Mouse (Mus musculus) regulatory T cell (primary cell): ENCODE measurements around the gene Cd274.
"Not testable (repeated sequence)": the region's sequence is repeated elsewhere in the genome, so short reads cannot be mapped to it uniquely, and the experiment has no call there.

Experiments used
- in situ Hi-C: fragments of 300-600 bp; cut with MboI, MseI; formaldehyde crosslinking; loops from one replicate; pipeline ENCODE4 v1.15.1; 2025; ENCODE audit warnings: high pct_unique_total_duplicates

Cd274 gene

DNA sequence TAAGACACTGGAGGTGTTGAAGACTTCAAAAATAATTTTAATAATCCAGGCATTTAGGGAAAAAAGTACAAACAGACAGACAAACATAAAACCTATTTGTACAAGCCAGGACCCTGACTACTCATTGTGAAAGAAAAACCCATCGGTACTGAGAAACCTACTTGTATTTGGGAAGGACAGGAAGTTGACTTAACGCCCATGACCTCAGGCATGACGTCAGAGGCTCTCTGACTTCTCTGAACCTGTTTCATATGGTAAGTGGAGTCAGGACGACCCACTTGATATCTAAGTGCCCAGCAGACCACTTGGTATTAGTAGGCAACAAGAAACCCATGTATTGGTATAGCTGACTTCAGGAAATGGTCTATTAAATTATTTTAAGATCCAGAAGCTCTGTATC lies 24.0 kb downstream of the Cd274 start:
- in situ Hi-C loops: no loop called here

DNA sequence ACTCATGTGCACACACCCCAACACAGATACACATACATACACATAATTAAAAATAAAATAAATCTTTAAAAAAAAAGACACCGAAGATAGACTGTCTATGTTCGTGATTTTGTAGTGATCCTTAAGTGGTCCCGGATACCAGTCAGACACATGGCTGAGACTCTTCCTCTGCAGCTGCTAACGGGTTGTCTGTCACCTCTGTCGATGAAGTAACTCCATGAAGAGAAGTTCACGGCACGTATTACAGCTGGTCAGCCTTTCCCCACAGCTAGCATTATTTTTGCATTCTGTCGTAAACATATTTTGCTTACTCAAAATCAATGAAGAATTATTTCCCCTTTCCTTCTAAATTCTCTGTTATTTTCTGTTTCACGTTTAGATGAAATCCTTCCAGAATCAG lies 26.1 kb downstream of the Cd274 start:
- in situ Hi-C loops: no loop called here

DNA sequence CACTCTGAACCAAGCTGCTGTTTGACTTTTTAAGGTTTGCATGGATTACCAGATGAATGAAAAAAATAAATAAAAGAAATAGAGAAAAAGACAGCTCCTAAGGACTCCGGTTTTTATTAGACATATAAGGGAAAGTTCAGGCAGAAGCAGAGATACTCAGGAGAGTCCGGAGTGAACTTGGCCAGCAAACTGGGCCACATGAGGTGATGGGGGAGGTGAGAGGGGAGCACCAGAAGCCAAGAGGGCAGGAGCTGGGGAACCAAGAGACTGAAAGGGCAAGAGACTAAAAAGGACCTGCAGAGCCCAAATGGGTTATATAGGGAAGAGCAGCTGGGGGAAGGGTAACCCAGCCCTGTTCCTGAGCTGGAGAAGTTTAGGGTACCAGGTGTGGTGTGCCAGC lies 27.5 kb downstream of the Cd274 start:
- in situ Hi-C loops: no loop called here

DNA sequence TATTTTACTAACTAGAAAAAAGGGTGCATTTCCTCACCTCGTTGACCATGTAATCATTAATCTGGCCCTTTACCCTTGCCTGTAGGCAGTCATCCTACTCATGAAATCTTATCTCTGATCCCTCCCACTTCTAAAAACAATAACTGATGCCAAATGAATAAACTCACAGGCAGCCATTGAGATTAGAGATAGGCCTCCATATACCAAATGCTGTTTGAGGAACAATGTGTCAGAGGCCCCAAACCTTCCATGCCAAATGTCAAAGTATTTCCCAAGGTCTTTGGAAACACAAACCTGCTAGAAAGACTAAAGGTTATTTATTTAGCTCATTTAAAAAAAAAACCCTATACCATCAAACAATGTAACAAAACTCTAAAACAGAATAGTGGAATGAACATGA lies 29.1 kb downstream of the Cd274 start:
- in situ Hi-C loops: no loop called here

DNA sequence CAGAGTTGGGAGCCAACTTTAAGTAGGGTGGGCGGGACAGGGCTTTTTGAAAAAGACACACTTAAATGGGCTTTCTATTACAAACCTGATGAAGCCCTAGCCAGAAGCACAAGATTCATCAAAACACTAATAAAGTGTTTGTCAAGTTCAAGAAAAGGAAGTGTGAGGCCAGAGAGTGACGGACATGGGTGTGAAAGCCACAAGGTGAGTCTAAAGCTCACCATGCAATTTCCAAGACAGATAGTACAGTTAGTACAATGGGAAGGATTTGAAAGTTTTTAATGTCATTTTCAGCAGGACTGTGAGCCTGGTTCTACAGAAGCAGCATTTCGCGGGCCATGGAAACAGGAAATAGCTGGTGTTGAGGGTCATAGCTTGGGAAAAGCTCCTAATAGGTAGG lies 32.5 kb downstream of the Cd274 start:
- in situ Hi-C loops: no loop called here

DNA sequence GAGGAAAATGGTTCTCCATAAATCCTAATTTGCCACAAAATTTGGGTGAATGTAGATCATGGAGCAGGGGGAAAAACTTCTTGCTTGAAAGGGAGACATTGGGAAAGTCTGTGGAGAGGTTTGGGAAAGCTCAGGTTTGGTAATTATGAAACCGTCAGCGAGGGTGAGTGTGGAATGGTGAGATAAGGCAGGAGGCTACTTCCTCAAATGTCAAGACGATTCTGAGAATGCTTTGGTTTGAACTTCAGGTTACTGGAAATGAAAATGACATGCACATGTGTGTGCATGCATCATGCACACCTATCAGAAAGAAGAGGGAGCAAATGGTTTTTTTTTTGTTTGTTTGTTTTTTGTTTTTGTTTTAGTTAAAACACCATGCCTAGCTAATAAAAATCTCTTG lies 33.2 kb downstream of the Cd274 start:
- in situ Hi-C loops: no loop called here

DNA sequence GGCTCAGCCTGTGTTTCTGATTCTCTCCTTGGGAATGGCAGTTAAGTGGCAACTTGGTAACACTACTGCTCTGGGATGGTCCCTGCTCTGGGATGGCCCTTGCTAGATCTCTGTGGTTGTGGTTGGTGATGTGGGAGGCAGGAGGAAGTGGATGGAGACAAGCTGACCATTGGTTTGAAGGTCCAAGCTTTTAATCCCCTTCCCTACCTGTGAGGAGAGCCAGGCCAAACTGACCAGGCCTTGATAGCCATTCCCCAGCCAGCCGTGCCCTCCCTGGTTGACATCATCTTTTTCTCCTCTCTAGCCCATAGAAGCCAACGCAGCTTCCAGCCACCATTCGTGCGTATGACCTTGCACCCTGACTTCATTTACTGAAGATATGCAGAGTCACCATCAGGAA lies 35.4 kb downstream of the Cd274 start:
- in situ Hi-C loops: no loop called here

DNA sequence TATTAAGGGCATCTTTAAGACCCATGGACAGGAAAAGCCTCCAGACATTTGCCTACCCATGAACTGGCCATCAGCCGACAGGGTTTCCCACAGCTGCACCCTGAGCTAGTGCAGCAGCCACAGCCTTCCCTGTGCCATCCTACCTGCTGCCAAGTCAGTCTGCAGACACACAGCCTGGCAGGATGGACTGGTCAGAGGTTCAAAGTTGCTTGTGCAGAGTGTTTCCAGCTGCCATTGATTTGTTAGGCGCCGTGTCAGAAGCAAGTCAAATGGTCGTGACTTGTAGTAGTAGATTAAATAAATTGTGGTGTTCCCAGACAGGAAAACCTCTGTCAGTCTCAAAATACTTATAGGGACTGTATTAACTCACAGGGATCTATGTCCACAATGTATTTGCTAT lies 36.0 kb downstream of the Cd274 start:
- in situ Hi-C loops: no loop called here

DNA sequence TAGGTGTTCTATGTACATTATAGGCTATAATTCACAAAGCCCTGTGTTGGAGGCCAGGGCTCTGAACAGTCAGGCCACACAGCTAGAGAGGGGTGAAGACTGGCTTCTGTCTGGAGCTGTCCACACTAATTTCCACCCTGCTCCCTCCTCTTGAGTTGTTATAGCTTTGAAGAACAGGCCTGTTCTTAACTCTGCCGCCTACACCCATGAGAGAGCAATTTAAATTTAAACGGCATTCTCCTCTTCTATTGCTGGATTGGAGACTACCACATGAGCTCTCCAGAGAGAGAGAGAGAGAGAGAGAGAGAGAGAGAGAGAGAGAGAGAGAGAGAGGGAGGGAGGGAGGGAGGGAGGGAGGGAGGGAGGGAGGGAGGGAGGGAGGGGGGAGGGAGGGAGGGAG lies 38.1 kb downstream of the Cd274 start:
- in situ Hi-C loops: no loop called here

DNA sequence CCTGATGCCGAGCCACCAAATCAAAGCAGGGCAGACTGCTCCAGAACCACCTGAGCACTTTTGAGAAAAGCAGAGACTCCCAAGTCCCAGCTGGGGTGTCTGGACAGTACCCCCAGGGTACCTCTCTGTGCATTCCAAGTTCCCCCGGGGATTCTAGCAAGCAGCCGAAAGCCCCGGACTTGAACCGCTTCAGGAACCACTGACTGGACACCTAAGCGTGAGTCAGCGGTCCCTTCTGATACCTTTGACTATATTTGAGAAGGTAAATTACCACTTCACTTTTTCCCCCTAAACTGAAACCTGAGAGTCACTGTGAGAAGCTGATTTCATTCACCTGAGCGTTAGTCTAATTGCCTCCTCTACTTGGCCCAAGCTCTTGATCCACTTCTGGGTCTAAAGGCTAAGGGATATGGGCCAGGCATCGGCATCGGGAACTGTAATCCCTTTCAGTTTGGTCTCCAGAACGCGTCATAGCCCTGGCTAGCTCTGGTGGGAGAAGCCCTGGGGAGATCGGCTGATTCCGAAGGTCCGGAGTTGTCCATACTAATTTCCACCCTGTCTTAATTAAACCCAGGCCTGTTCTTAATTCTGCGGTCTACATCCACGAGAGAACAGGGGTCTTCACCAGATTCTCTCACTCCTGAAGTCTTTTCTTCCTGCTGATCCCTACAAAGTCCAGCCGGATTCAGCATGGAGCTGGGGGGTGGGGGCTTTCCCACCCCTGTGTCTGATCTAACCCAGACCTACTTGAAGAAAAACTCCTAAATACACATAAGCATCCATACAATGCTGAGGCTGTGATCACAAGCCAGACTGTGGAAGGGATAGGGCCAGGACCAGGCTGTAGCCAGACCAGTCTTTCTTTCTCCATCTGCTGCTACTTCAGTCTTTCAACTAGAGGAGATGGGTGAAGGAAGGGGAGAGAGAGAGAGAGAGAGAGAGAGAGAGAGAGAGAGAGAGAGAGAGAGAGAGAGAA lies 39.1 kb downstream of the Cd274 start:
- in situ Hi-C loops: no loop called here

DNA sequence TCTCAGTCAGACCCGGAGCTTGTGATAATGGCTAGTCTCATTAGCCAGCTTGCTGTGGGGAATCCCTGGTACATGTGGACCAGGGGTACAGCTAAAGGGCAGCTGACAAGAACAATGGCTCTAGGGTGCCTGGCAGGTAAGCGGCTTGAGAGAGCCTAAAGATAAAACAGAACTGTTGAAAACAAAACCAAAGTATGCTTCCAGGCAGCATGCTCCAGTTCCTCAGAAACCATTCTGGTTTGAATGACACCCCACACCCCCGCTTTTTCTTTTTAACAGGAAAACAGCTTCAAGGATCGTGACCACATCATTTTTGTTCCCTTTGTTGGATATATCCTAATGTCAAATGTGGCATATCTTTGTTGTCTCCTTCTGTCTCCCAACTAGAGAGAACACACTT lies 43.4 kb downstream of the Cd274 start, which contains the start of gene Pdcd1lg2:
Gene Pdcd1lg2 (plus strand): TSS at position 301 of the 400 bp plus-strand sequence.
- in situ Hi-C loops: no loop called here

DNA sequence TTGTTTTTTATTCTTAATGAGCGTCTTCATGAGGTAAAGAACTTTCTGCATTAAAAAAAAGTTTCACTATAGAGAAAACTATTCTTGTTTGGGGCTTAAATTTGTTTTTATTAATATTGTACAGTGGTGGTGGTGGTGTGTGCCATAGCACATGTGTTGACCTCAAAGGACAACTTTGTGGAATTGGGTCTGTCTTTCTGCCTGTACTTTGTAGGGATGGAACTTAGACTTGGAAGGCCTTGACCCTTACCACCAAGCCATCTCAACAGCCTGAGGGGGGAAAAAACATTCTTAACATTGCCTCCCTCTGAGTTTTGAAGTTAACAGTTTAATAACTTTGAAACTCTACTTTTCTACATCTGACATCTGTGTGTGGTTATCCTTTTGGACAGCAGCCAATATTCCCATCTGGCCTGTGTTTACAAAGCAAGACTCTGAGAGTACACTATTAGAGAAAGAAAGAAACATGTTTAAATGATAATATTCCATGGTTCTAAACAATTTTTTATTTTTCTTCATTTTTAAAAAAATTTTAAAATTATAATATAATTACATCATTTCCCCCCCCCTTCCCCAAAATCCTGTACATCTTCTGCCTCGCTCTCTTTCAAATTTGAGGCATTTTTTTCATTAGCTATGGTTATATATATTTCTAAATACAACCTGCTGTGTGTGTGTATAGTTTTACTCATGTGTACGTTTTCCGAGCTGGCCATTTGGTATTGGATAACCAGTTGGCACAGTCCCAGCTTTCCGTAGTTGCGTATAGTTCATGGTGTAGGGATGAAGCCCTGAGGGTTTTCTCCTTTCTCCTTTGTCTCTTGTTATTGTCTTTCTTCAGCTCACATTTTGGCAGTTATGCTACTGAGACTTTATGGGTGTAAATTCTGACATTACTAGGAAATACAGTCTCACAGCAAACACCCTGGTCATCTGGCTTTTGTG lies 45.5 kb downstream of the Cd274 start:
- in situ Hi-C loops: no loop called here

DNA sequence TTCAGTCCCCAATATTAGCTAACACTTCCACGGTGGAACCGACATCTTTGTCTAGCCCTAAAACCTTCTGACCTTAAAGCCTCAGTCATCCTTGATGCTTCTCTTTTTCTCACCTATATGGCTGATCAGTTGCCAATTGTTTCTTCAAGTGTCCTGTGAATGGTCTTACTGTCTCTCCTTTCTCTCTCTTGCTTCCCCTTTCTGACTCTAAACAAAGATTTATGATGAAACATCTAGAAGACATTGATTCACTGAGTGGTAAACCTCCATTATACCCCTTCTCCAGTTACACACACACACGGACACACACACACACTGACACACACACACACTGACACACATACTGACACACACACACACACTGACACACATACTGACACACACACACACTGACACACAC lies 47.3 kb downstream of the Cd274 start:
- in situ Hi-C loops: no loop called here

DNA sequence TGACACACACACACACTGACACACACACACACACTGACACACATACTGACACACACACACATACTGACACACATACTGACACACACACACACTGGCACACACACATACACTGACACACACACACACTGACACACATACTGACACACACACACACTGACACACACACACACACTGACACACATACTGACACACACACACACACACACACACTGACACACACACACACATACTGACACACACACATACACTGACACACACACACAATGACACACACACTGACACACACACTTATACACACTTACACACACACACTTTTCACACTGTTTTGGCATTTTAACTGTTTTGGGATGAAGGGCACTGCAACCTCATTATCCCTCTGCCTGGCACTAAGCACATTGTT lies 47.7 kb downstream of the Cd274 start:
- in situ Hi-C loops: not testable (repeated sequence)

DNA sequence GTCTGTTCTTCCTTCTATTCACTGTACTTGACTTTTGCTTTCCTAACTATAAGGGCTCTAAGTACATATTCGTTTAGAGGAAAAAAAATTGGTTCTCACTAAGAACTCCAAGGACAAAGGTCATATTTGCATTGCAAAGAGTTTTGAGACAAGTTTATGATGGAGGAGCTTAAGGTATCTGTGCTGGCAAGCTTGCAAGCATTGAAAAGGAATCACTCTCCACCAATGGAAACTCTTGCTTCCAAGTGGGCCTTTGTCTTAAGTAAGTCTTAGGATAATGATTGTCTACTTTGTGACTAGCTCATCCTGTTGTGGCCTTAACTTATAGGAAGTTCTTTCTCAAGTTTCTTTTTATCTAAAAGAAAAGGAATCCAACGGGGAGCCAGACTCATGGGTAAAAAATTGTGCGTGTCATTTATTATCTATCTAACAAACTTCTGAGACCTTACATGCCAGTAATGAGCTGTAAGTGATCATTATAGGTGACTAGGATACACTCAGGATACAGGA lies 49.2 kb downstream of the Cd274 start:
- in situ Hi-C loops: no loop called here

DNA sequence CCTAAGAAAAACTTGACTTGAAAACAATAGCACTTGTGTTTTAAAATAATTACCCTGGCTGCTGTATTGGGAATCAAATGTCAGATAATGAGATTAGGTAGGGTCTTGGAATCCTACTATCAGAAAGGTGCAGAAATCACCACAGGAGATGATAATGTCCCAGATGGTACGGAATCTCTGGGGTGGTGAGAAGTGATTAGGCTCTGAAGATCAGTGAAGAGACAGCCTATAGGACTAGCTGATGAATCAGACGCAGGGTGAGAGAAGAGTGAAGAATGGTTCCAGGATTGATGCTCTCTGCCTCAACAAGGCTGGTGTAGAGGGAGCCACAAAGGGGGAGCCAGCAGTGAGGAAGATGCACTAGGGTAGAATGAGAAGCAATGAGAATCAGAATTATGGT lies 49.9 kb downstream of the Cd274 start:
- in situ Hi-C loops: no loop called here

DNA sequence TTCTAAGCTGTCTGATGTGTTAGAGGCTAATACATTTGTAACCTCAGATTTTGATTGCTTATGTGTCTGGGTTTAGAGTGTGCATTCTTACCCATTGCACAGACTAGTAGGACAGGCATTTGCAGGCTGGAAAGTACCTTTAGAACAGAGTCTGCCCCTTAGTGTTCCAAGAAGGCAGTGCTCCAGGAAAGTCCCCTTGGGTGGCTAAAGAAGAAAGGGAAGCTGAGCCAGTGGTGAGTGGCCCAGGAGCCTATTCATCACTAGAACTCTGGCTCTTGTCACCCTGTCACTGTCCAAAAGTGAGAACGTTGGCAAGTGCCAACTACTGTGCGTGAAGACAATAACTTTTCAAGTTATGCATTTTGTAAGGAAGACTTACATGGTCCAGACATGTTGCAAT lies 50.6 kb downstream of the Cd274 start:
- in situ Hi-C loops: no loop called here

DNA sequence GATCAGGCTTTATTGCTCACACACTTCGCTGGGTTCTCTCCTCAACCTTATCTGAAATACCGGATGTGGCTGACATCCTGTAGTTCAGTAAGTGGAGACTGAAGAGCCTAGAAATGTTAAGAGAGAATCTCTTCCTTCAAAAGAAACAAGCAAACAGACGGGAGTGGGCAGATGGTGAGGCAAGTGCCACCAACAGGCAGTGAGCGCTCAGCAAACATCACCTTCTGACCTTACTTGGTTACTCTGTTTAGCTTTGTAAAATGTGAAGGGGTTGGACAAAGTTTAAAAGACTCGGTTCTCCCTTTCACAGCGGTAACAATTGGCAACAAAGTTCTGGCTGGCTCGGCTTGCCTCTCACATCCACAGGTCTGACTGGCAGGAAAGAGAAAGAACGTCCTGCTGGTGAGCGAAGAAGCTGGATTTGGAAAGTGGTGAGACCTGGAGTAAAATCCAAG lies 51.4 kb downstream of the Cd274 start:
- in situ Hi-C loops: no loop called here

DNA sequence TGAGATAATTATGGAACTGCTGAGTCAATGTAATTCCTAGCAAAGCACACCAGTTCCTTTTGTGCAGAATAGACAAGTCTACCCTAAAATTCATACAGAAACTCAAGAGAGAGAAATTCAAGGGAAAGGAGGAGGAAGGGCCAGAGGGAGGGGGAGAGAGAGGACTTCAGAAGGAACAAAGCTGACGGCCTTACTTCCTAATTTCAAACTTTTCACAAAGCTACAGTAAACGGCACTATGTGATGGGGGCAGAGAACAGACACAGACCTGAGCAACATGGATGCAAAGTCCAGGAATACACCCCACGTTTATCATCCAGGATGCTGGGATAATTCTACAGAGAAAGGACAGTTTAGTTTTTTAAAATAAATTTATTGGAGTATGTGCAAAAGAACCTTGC lies 52.3 kb downstream of the Cd274 start:
- in situ Hi-C loops: no loop called here

DNA sequence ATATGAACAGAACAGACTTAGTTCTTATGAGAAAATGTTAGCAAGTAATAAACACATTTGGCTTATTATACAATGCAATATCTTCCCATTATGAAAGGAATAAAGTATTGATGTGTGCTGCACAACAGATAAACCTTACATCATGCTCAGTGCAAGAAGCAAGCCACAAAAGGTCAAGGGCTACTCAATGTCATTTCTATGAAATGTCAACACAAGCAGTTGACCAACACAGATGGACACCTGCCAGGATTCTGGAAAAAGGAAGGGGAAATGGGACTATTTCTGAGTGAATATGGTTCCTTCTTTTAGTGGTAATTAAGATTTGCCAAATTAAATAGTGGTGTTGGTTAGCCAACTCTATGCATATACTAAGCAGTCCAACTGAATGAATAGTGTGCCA lies 52.7 kb downstream of the Cd274 start:
- in situ Hi-C loops: no loop called here

DNA sequence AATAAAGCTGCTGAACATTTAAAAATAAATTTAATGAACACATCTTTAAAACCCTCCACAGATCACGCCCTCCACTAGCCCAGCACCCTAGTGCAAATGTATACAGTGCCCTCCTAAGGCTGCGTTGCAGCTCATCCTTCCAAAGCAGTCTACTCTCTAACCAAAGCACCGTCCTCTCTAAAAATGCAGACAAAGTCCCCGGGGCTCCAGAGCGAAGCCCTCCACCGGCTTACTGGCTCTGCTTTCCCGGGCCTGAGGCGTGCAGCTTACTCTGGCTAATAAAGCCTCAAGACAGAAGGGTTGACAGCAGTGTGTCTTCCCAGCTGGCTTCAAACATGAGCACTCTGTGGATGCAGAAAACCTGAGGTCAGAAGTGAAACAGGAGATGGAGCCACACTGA lies 53.1 kb downstream of the Cd274 start:
- in situ Hi-C loops: no loop called here

DNA sequence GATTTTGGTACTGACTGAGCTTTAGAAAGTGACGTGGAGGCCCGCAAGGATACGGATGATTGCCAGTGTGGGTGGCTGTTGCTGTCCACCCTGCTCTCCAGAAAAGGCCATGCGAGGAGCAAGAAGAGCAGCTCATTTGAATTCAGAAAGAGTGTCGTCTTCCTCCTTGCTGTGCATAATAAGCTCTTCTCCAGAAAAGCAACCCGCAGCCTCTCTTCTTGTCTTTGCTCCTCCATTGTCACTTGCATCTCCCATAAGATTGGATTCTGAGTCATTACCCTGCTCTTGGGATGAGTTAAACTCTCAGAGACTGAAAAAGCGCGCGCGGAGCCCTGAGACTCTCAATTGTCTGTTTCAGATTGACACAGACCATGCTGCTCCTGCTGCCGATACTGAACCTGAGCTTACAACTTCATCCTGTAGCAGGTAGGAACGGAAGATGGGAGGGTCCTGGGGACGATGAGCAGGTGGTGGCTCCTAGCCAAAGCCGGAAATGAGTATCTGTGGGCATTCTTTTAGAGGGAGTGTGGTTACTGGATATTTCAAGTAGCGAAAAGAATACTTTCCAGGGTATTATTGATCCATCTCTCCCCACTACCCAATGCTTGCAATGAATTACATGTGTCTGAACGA lies 54.9 kb downstream of the Cd274 start:
- in situ Hi-C loops: no loop called here
